ENCODE assay signal across 15 mouse cellular contexts in genomic region chr15:67048148-67048547, GRCm38 (mm10).
A peak's percentile ranks its signal among the peaks of the same experiment; 100 is the strongest.
DNase-seq lines count a peak whose midpoint lies in the region; ATAC-seq and TF ChIP-seq lines count a peak whose summit lies in the region.
"Had no signal": no experiment of that assay in that cellular context is flagged by ENCODE, and none has a peak within 500 bp of the region (broad histone marks: within the 10 kb centered on the region; RNA-seq: fewer than 3 reads in every experiment).

No protein-coding gene starts in this region.

- no peak overlapping the region for H3K27ac ChIP-seq in embryonic facial prominence, embryonic 15.5 days (replicated peaks)
- no peak overlapping the region for H3K27ac ChIP-seq in embryonic facial prominence, embryonic 10.5 days (replicated peaks)
- H3K27ac ChIP-seq in bone marrow macrophage, adult 2 months (ENCODE audit: insufficient read depth, low read depth, low read length), result peak overlapping the region; percentile 82
- no peak overlapping the region for H3K27ac ChIP-seq in liver, embryonic 15.5 days (replicated peaks)
- H3K27ac ChIP-seq: heart, embryonic 15.5 days; neural tube, embryonic 13.5 days had no signal

- H3K27me3 ChIP-seq in embryonic facial prominence, embryonic 15.5 days, result no peaks in the 10 kb centered on the region
- no peaks in the 10 kb centered on the region for H3K27me3 ChIP-seq in embryonic facial prominence, embryonic 10.5 days (replicated peaks; ENCODE audit: low read depth, poor library complexity, severe bottlenecking)
- no peaks in the 10 kb centered on the region for H3K27me3 ChIP-seq in liver, embryonic 15.5 days
- H3K27me3 ChIP-seq: CH12.LX; heart, embryonic 15.5 days; neural tube, embryonic 13.5 days had no signal

- peak overlapping the region; percentile 0; the same call in 1 of the 2 replicates for H3K9ac ChIP-seq in embryonic facial prominence, embryonic 15.5 days
- no peak overlapping the region for H3K9ac ChIP-seq in liver, embryonic 15.5 days
- H3K9ac ChIP-seq: heart, embryonic 15.5 days; neural tube, embryonic 13.5 days had no signal

- no peak overlapping the region for H3K4me3 ChIP-seq in embryonic facial prominence, embryonic 15.5 days (replicated peaks)
- no peak overlapping the region for H3K4me3 ChIP-seq in embryonic facial prominence, embryonic 10.5 days
- H3K4me3 ChIP-seq in bone marrow macrophage, adult 2 months (ENCODE audit: insufficient read depth, low read length), result no peak overlapping the region
- no peak overlapping the region for H3K4me3 ChIP-seq in liver, embryonic 15.5 days (replicated peaks)
- H3K4me3 ChIP-seq: heart, embryonic 15.5 days; neural tube, embryonic 13.5 days had no signal

- no peak for TF ChIP-seq POLR2A in bone marrow macrophage, adult 2 months (IDR thresholded peaks at IDR 0.05; ENCODE audit: borderline replicate concordance, low read depth, low read length)

- DNase-seq in embryonic facial prominence, embryonic 10.5 days (ENCODE audit: low spot score), result no peak
- no peak for DNase-seq in frontal cortex, postnatal 36 days (ENCODE audit: low spot score in 2 of 2)
- no peak for DNase-seq in cerebellum, adult 11 months
- DNase-seq: adrenal gland, postnatal 36 days; cerebellum, postnatal 14 days; gastrocnemius, postnatal 36 days; kidney, postnatal 14 days had no signal

- ATAC-seq in embryonic facial prominence, embryonic 15.5 days (ENCODE audit: insufficient number of reproducible peaks, low FRiP score, low TSS enrichment, low read depth), result no peak
- ATAC-seq in liver, embryonic 15.5 days (ENCODE audit: insufficient read depth), result peak; percentile 47
- peak; percentile 75 for ATAC-seq in megakaryocyte progenitor cell, adult 5-6 weeks (replicated peaks; ENCODE audit: poor library complexity)
- ATAC-seq in frontal cortex, adult (ENCODE audit: low TSS enrichment), result no peak

- no peak for TF ChIP-seq CTCF in bone marrow macrophage, adult 2 months (IDR thresholded peaks at IDR 0.05; ENCODE audit: low read depth, low read length)

- H3K4me1 ChIP-seq in embryonic facial prominence, embryonic 15.5 days, result peaks cover 19% of the 10 kb centered on the region
- peaks cover 18% of the 10 kb centered on the region for H3K4me1 ChIP-seq in embryonic facial prominence, embryonic 10.5 days
- peaks cover 41% of the 10 kb centered on the region for H3K4me1 ChIP-seq in bone marrow macrophage, adult 2 months (ENCODE audit: control insufficient read depth, insufficient read depth, low read length)
- H3K4me1 ChIP-seq in liver, embryonic 15.5 days (replicated peaks), result peaks cover 22% of the 10 kb centered on the region
- H3K4me1 ChIP-seq: heart, embryonic 15.5 days; neural tube, embryonic 13.5 days had no signal

- WGBS in embryonic facial prominence, embryonic 15.5 days, result 78% methylated on average over 5 of the region's 5 CpGs
- 92% methylated on average over 5 of the region's 5 CpGs for WGBS in embryonic facial prominence, embryonic 10.5 days
- WGBS in liver, embryonic 15.5 days (ENCODE audit: insufficient replicate concordance), result 59% methylated on average over 5 of the region's 5 CpGs

- H3K36me3 ChIP-seq in embryonic facial prominence, embryonic 15.5 days, result no peaks in the 10 kb centered on the region
- no peaks in the 10 kb centered on the region for H3K36me3 ChIP-seq in embryonic facial prominence, embryonic 10.5 days (replicated peaks)
- H3K36me3 ChIP-seq in liver, embryonic 15.5 days (replicated peaks), result no peaks in the 10 kb centered on the region
- H3K36me3 ChIP-seq: heart, embryonic 15.5 days; neural tube, embryonic 13.5 days had no signal

- H3K4me2 ChIP-seq in embryonic facial prominence, embryonic 15.5 days (replicated peaks), result no peak overlapping the region
- H3K4me2 ChIP-seq in liver, embryonic 15.5 days, result no peak overlapping the region
- H3K4me2 ChIP-seq: heart, embryonic 15.5 days; neural tube, embryonic 13.5 days had no signal

- no peaks in the 10 kb centered on the region for H3K9me3 ChIP-seq in embryonic facial prominence, embryonic 15.5 days (replicated peaks)
- H3K9me3 ChIP-seq in embryonic facial prominence, embryonic 10.5 days, result no peaks in the 10 kb centered on the region
- no peaks in the 10 kb centered on the region for H3K9me3 ChIP-seq in liver, embryonic 15.5 days (replicated peaks)
- H3K9me3 ChIP-seq: heart, embryonic 15.5 days; neural tube, embryonic 13.5 days had no signal

Comparison
In these comparisons a context has a peak if more than half of its experiments do, and no peak if none do; other contexts are left out.
1. ATAC-seq: peak in liver, embryonic 15.5 days (single experiment) and megakaryocyte progenitor cell, adult 5-6 weeks (single experiment); none in embryonic facial prominence, embryonic 15.5 days (single experiment) and frontal cortex, adult (single experiment).